Mouse (Mus musculus) hindbrain, embryonic 11.5 days (tissue): ENCODE measurements around the gene Trpc4. TPM values are rescaled to one million over a fixed set of nuclear protein-coding genes. Genes with fewer than 3 reads are reported as not detected.

Source experiments
- ATAC-seq: fragments of 200-750 bp; cut with Nextera tagmentation; 2 replicates; pipeline ENCODE4 v1.8.0; 2017; ENCODE audit warnings: mild to moderate bottlenecking, moderate TSS enrichment, moderate library complexity; ENCODE audit not compliant: low FRiP score
- DNase-seq: peaks from one replicate; pipeline ENCODE4 v3.0.0-alpha.2; 2015; ENCODE audit warnings: low spot score
- H3K27ac ChIP-seq: fragments of 300-500 bp; sonication (generic); 2 replicates; pipeline ENCODE4 v1.5.1; 2014; ENCODE audit warnings: mild to moderate bottlenecking, low read depth, low read length
- H3K27me3 ChIP-seq: fragments of 300-500 bp; sonication (generic); 2 replicates; pipeline ENCODE4 v1.6.1; 2014; ENCODE audit warnings: mild to moderate bottlenecking, low read length, moderate library complexity, mixed read lengths; ENCODE audit not compliant: control insufficient read depth, insufficient read depth
- H3K36me3 ChIP-seq: fragments of 300-500 bp; sonication (generic); 2 replicates; pipeline ENCODE4 v1.6.1; 2014; ENCODE audit warnings: mild to moderate bottlenecking, low read length, moderate library complexity, mixed read lengths; ENCODE audit not compliant: control insufficient read depth, insufficient read depth
- H3K4me1 ChIP-seq: fragments of 300-500 bp; sonication (generic); replicated peaks from 2 replicates; pipeline ENCODE4 v1.6.1; 2014; ENCODE audit warnings: low read length, mixed read lengths; ENCODE audit not compliant: control insufficient read depth, insufficient read depth
- H3K4me2 ChIP-seq: fragments of 300-500 bp; sonication (generic); replicated peaks from 2 replicates; pipeline ENCODE4 v1.6.1; 2014; ENCODE audit warnings: mild to moderate bottlenecking, low read depth, low read length
- H3K4me3 ChIP-seq: fragments of 300-500 bp; sonication (generic); 2 replicates; pipeline ENCODE4 v1.5.1; 2014; ENCODE audit warnings: low read depth, low read length
- H3K9ac ChIP-seq: fragments of 300-500 bp; sonication (generic); 2 replicates; pipeline ENCODE4 v1.6.1; 2014; ENCODE audit warnings: low read depth, low read length
- H3K9me3 ChIP-seq: fragments of 300-500 bp; sonication (generic); 2 replicates; pipeline ENCODE4 v1.6.1; 2016; ENCODE audit warnings: low read length; ENCODE audit not compliant: control insufficient read depth
- WGBS: fragments of 180-500 bp; shearing (Covaris S2); extraction: QIAGEN DNeasy Blood & Tissue Kit; methylation state at CpG from one replicate; pipeline ENCODE4 v1.1.7; 2014; 5-methylcytosine and 5-hydroxymethylcytosine counted together
- polyA plus RNA-seq: library from polyadenylated mRNA; unstranded; fragments of >200 nt; fragmentation: Nextera tagmentation; extraction: Ambion mirVana; gene quantifications from 2 replicates; pipeline ENCODE4 v1.2.1, GENCODE M21; 2014

Trpc4 gene
- polyA plus RNA-seq, 1 experiment from 2014 or later: 0.96 TPM

DNA sequence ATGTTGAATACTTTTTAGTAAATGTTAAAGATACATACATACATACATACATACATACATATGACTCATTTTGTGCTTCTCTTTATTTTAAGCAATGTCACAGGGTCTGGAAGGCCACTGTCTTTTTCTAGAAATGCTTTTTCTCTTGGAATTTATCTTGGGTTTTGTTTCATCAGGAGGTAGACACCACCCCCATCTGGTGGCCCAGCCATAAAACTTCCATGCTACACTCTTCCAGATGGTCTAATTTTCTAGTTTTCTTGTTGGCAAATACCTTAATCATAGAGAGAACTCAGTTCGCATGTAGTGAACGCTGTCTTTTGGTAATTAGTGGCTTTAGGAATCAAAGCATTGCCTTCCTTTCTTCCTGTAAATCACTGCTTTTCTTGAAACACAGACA is 158.2 kb downstream of the Trpc4 start:
- no peak for ATAC-seq
- WGBS: 90% methylated on average over 2 of the region's 2 CpGs

DNA sequence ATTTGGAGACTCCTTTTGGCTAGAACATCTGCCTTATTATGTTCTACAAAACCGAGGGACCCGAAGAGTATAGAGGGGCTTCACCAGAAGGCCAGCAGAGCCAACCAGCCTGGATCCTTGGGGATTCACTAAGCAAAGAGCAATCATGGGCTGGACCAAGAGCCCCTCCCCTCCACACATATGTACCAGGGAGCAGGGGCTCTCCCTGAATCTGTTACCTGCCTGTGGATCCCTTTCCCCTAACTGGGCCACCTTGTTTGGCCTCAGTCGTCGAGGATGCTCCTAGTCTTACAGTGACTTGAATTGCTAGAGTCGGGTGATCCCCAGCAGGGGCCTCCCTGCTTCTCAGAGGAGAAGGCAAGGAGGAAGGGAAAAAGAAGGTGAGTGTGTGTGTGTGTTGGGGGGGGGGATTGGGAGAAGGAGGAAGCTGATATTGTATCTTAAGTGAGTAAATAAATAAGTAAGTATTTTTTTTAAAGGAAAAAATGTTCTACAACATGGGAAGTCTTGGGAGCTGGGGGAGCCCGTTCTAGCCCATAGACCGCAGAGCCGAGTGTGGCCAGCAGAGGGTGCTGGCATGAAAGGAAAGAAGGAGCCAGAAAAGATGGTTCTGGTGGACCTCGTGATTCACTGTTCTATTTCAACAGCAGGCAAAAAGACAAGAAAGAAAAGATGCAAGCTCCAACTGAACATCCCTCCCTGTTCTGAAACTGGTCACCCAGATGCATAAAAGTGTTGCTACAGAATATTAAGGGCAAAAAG is 197.2 kb downstream of the Trpc4 start:
- Histone ChIP-seq H3K27me3 (no peaks in the 10 kb centered on the region), H3K27ac (no peak overlapping the region), H3K4me3 (no peak overlapping the region), H3K4me1 (no peaks in the 10 kb centered on the region), H3K9ac (no peak overlapping the region), H3K9me3 (no peaks in the 10 kb centered on the region), H3K4me2 (no peak overlapping the region), H3K36me3 (no peaks in the 10 kb centered on the region)
- WGBS: 34% methylated on average over 9 of the region's 9 CpGs
- DNase-seq: peak; percentile 82
- ATAC-seq: no peak

More for the DNA sequence above, 158.2 kb downstream of the Trpc4 start:
- Histone ChIP-seq H3K4me3 (no peak overlapping the region), H3K27ac (no peak overlapping the region), H3K27me3 (no peaks in the 10 kb centered on the region), H3K4me1 (no peaks in the 10 kb centered on the region), H3K9me3 (no peaks in the 10 kb centered on the region), H3K9ac (no peak overlapping the region), H3K4me2 (no peak overlapping the region), H3K36me3 (no peaks in the 10 kb centered on the region)
- DNase-seq: no peak

DNA sequence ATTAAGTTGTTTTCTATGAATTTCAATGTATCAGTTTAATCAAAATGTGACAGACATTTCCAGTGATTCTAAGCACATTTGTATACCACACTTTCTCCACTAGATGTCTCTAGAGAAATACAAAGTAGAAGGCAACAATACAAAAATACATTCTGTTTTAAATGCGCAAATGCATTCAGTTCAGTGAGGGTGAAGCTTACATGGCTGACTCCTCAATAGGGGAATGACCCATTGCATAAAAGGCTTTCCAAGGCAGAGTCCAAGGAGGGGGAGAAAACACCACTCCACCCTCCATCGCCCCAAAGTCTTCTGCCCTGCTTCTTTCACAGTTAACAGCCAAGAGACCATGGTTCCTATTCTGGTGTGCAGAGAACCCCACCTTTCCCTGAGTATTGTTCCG is 201.7 kb downstream of the Trpc4 start:
- WGBS: 77% methylated on average over 3 of the region's 3 CpGs
- no peak overlapping the region for H3K4me3 ChIP-seq
- H3K27ac ChIP-seq: no peak overlapping the region
- H3K9me3 ChIP-seq: no peaks in the 10 kb centered on the region
- H3K36me3 ChIP-seq: no peaks in the 10 kb centered on the region
- no peak overlapping the region for H3K9ac ChIP-seq
- no peak overlapping the region for H3K4me2 ChIP-seq
- 0 out of 2 replicates have a peak, but pooled peaks have one; percentile 30 for ATAC-seq
- DNase-seq: peak; percentile 10
- no peaks in the 10 kb centered on the region for H3K27me3 ChIP-seq
- no peaks in the 10 kb centered on the region for H3K4me1 ChIP-seq

DNA sequence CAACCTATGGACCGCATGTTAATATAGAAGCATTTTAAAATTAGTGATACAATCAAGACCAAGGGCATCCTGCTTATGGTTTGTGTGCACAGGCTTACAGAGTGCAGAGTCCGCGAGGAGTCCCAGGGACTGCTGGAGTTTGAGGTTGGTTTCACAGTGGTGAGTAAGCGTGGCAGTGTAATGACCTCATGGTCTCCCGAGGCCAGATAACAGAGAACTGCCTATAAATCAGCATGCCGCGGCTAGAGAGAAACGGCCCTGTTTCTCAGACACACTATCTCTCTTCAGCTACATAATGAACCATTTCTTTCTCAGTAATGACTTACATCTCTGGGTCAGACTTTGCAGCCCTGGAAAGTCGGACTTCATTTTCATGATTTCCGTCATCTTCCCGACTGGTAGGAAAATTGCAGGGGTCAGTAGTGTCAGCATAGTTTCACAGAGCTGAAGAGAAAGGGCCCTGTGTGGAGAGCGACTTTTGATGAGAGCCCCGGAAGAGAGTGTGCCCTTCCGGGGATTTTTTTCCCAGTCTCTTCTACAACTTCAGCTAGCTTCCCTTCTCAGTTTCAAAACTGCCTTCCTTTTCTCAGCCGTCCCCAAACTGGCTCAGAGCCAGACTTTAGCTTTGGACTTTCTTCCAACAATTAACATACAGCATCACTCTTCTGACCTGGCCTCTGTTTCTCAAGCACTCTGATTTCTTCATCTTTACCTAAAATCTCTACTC is 202.8 kb downstream of the Trpc4 start:
- no peaks in the 10 kb centered on the region for H3K27me3 ChIP-seq
- no peaks in the 10 kb centered on the region for H3K4me1 ChIP-seq
- H3K9me3 ChIP-seq: no peaks in the 10 kb centered on the region
- ATAC-seq (peak; percentile 78), DNase-seq (peak; percentile 33)
- H3K9ac ChIP-seq: no peak overlapping the region
- H3K4me2 ChIP-seq: no peak overlapping the region
- 58% methylated on average over 15 of the region's 15 CpGs for WGBS
- no peak overlapping the region for H3K4me3 ChIP-seq
- H3K36me3 ChIP-seq: no peaks in the 10 kb centered on the region
- H3K27ac ChIP-seq: no peak overlapping the region

DNA sequence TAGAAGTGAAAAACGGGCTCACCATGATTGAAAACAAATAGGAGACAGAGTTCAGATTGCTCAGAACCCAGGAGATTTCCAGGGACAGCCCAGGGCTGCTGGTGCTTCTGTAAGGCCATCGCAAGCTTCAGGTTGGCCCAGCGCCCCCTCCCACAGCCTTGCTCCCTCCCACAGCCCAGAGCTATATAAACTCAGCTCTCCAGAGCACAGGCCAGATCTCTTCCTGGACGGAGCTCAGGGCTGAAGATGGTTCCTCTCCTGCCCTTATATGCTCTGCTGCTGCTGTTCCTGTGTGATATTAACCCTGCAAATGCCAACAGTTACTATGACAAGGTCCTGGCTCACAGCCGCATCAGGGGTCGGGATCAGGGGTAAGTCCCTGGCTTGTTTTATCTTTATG is 205.1 kb downstream of the Trpc4 start, which contains the start of gene Postn:
TSS of gene Postn (plus strand) at position 213 of the 400 bp plus-strand sequence.
- no peaks in the 10 kb centered on the region for H3K9me3 ChIP-seq
- no peak for ATAC-seq
- no peak within 1 kb of the TSS for H3K9ac ChIP-seq
- H3K27me3 ChIP-seq: no peaks in the 10 kb centered on the region
- 58% methylated on average over 6 of the region's 6 CpGs for WGBS
- H3K27ac ChIP-seq: no peak within 1 kb of the TSS
- no peak within 1 kb of the TSS for H3K4me2 ChIP-seq
- no peaks in the 10 kb centered on the region for H3K36me3 ChIP-seq
- no peak for DNase-seq
- no peaks in the 10 kb centered on the region for H3K4me1 ChIP-seq
- no peak within 1 kb of the TSS for H3K4me3 ChIP-seq

DNA sequence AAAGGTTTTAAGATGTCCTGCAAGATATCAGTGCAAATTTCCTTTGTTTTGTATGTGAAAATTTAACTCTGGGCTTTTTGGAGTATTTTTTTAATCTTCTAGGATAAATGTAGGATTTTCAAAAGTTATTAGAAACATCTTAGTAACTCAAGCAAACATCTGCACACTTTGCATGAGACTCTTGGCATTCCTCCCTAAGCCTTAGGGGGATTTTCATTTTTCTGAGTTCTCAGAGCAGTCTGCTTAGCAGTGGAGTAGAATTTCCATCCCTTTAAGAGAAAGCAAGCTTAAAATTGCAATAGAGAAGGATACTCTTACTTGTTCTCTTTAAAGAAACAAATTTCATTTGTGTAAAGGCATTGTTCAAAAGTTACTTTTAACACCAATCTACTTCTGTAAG is 205.8 kb downstream of the Trpc4 start:
- no peaks in the 10 kb centered on the region for H3K36me3 ChIP-seq
- no peak for ATAC-seq
- H3K9ac ChIP-seq: no peak overlapping the region
- H3K9me3 ChIP-seq: no peaks in the 10 kb centered on the region
- no peak for DNase-seq
- no peaks in the 10 kb centered on the region for H3K4me1 ChIP-seq
- H3K27me3 ChIP-seq: no peaks in the 10 kb centered on the region
- H3K27ac ChIP-seq: no peak overlapping the region
- no peak overlapping the region for H3K4me2 ChIP-seq
- no peak overlapping the region for H3K4me3 ChIP-seq

Other genes with a start within 250 kb of the Trpc4 start
- gene Postn, start 205.1 kb downstream of the Trpc4 start, polyA plus RNA-seq: 30.5 and 30.7 TPM in 2 replicates